Mouse (Mus musculus) stomach, postnatal 0 days (tissue): ENCODE measurements around the gene Map3k5.

ENCODE experiments used
- CTCF ChIP-seq: IDR thresholded peaks from 2 replicates; pipeline ENCODE4 v1.5.1; 2016; ENCODE audit warnings: antibody characterized with exemption, low read depth, mild to moderate bottlenecking, moderate library complexity
- EP300 ChIP-seq: optimal IDR thresholded peaks from 2 replicates; pipeline ENCODE3; 2016; ENCODE audit warnings: antibody characterized with exemption

GRCm38 (mm10) chr10:20036846-20037245 is 102.6 kb downstream of the Map3k5 start:
- TF ChIP-seq CTCF, result no peak
- no peak for TF ChIP-seq EP300
